Mouse (Mus musculus) intestine, postnatal 0 days (tissue): ENCODE data around the gene Ice1. TPM values are rescaled to one million over a fixed set of nuclear protein-coding genes. Genes with fewer than 3 reads are reported as not detected.

ENCODE experiments used
- ATAC-seq: fragments of 200-750 bp; cut with Nextera tagmentation; 2 replicates; pipeline ENCODE4 v1.8.0; 2017; ENCODE audit warnings: mild to moderate bottlenecking, moderate TSS enrichment, moderate library complexity
- H3K27ac ChIP-seq: fragments of 300-500 bp; sonication (generic); 2 replicates; pipeline ENCODE4 v1.5.1; 2014; ENCODE audit warnings: mild to moderate bottlenecking, low read depth, low read length, moderate library complexity
- H3K27me3 ChIP-seq: fragments of 300-500 bp; sonication (generic); replicated peaks from 2 replicates; pipeline ENCODE4 v1.6.1; 2014; ENCODE audit warnings: low read length, mixed read lengths; ENCODE audit not compliant: control insufficient read depth, insufficient read depth
- H3K36me3 ChIP-seq: fragments of 300-500 bp; sonication (generic); 2 replicates; pipeline ENCODE4 v1.6.1; 2014; ENCODE audit warnings: mild to moderate bottlenecking, moderate library complexity; ENCODE audit not compliant: control insufficient read depth, insufficient read depth
- H3K4me1 ChIP-seq: fragments of 300-500 bp; sonication (generic); replicated peaks from 2 replicates; pipeline ENCODE4 v1.6.1; 2014; ENCODE audit warnings: antibody characterized with exemption, low read length, mixed read lengths; ENCODE audit not compliant: control insufficient read depth, insufficient read depth
- H3K4me2 ChIP-seq: fragments of 300-500 bp; sonication (generic); replicated peaks from 2 replicates; pipeline ENCODE4 v1.6.1; 2014; ENCODE audit warnings: low read depth, mild to moderate bottlenecking, moderate library complexity
- H3K4me3 ChIP-seq: fragments of 300-500 bp; sonication (generic); 2 replicates; pipeline ENCODE4 v1.5.1; 2014; ENCODE audit warnings: low read depth, low read length
- H3K9ac ChIP-seq: fragments of 300-500 bp; sonication (generic); 2 replicates; pipeline ENCODE4 v1.6.1; 2014; ENCODE audit warnings: mild to moderate bottlenecking, low read depth, low read length
- H3K9me3 ChIP-seq: fragments of 300-500 bp; sonication (generic); 2 replicates; pipeline ENCODE4 v1.6.1; 2016; ENCODE audit warnings: mixed run types; ENCODE audit not compliant: control insufficient read depth
- CTCF ChIP-seq: sonication (generic); IDR thresholded peaks from 2 replicates; pipeline ENCODE4 v1.5.1; 2016; ENCODE audit warnings: low read depth, mild to moderate bottlenecking, control low read depth, antibody characterized with exemption, moderate library complexity
- WGBS: fragments of 180-500 bp; shearing (Covaris S2); extraction: QIAGEN DNeasy Blood & Tissue Kit; methylation state at CpG from one replicate; pipeline ENCODE4 v1.1.7; 2014; 5-methylcytosine and 5-hydroxymethylcytosine counted together
- polyA plus RNA-seq: library from polyadenylated mRNA; unstranded; fragments of >200 nt; fragmentation: Nextera tagmentation; extraction: Ambion mirVana; gene quantifications from 2 replicates; pipeline ENCODE4 v1.2.1, GENCODE M21; 2015

Ice1 gene
- polyA plus RNA-seq, 1 experiment from 2014 or later: 5.8 TPM

GRCm38 (mm10) chr13:70533412-70533811 is 104.0 kb downstream of the Ice1 start:
- H3K4me3 ChIP-seq: no peak overlapping the region
- no peaks in the 10 kb centered on the region for H3K9me3 ChIP-seq
- WGBS: 90% methylated on average over 5 of the region's 5 CpGs
- H3K27me3 ChIP-seq: no peaks in the 10 kb centered on the region
- no peak overlapping the region for H3K9ac ChIP-seq
- no peak overlapping the region for H3K4me2 ChIP-seq
- no peak for ATAC-seq
- H3K27ac ChIP-seq: no peak overlapping the region
- H3K36me3 ChIP-seq: no peaks in the 10 kb centered on the region
- H3K4me1 ChIP-seq: no peaks in the 10 kb centered on the region
- TF ChIP-seq CTCF: no peak

- H3K9ac ChIP-seq: no peak overlapping the region
- no peak overlapping the region for H3K4me3 ChIP-seq
- no peaks in the 10 kb centered on the region for H3K9me3 ChIP-seq
- H3K27ac ChIP-seq: no peak overlapping the region
- H3K36me3 ChIP-seq: no peaks in the 10 kb centered on the region
- TF ChIP-seq CTCF: no peak
- no peaks in the 10 kb centered on the region for H3K27me3 ChIP-seq
- no peaks in the 10 kb centered on the region for H3K4me1 ChIP-seq
- no peak for ATAC-seq
- 87% methylated on average over 10 of the region's 10 CpGs for WGBS
- H3K4me2 ChIP-seq: no peak overlapping the region
These were observed 104.7 kb downstream of the Ice1 start for GRCm38 (mm10) chr13:70532719-70533118.

- no peak for TF ChIP-seq CTCF
- H3K36me3 ChIP-seq: no peaks in the 10 kb centered on the region
- H3K9me3 ChIP-seq: no peaks in the 10 kb centered on the region
- 83% methylated on average over 2 of the region's 2 CpGs for WGBS
- no peak overlapping the region for H3K27ac ChIP-seq
- no peaks in the 10 kb centered on the region for H3K27me3 ChIP-seq
- no peak for ATAC-seq
- H3K4me2 ChIP-seq: no peak overlapping the region
- no peak overlapping the region for H3K4me3 ChIP-seq
- H3K4me1 ChIP-seq: no peaks in the 10 kb centered on the region
- no peak overlapping the region for H3K9ac ChIP-seq
These were observed 119.8 kb downstream of the Ice1 start for GRCm38 (mm10) chr13:70517651-70518050.

GRCm38 (mm10) chr13:70515004-70515403 is 122.4 kb downstream of the Ice1 start:
- 81% methylated on average over 2 of the region's 2 CpGs for WGBS

GRCm38 (mm10) chr13:70510199-70510598 is 127.2 kb downstream of the Ice1 start:
- no peak overlapping the region for H3K4me2 ChIP-seq
- H3K27me3 ChIP-seq: no peaks in the 10 kb centered on the region
- ATAC-seq: no peak
- no peak for TF ChIP-seq CTCF
- no peaks in the 10 kb centered on the region for H3K36me3 ChIP-seq
- no peak overlapping the region for H3K9ac ChIP-seq
- 80% methylated on average over 5 of the region's 5 CpGs for WGBS
- H3K4me3 ChIP-seq: no peak overlapping the region
- no peak overlapping the region for H3K27ac ChIP-seq
- no peaks in the 10 kb centered on the region for H3K9me3 ChIP-seq
- no peaks in the 10 kb centered on the region for H3K4me1 ChIP-seq

More at GRCm38 (mm10) chr13:70515004-70515403, 122.4 kb downstream of the Ice1 start:
- Histone ChIP-seq H3K27me3 (no peaks in the 10 kb centered on the region), H3K36me3 (no peaks in the 10 kb centered on the region), H3K27ac (no peak overlapping the region), H3K9ac (no peak overlapping the region), H3K4me3 (no peak overlapping the region), H3K9me3 (no peaks in the 10 kb centered on the region), H3K4me2 (no peak overlapping the region), H3K4me1 (no peaks in the 10 kb centered on the region)
- TF ChIP-seq CTCF: no peak
- ATAC-seq: no peak

- Histone ChIP-seq H3K9me3 (no peaks in the 10 kb centered on the region), H3K4me1 (no peaks in the 10 kb centered on the region), H3K27ac (no peak overlapping the region), H3K4me3 (no peak overlapping the region), H3K4me2 (no peak overlapping the region), H3K27me3 (no peaks in the 10 kb centered on the region), H3K36me3 (no peaks in the 10 kb centered on the region), H3K9ac (no peak overlapping the region)
- 67% methylated on average over 8 of the region's 8 CpGs for WGBS
- no peak for ATAC-seq
- no peak for TF ChIP-seq CTCF
These were observed 127.9 kb downstream of the Ice1 start for GRCm38 (mm10) chr13:70509375-70510016.
